Mouse (Mus musculus): ENCODE data around the gene Msmo1.

GRCm38 (mm10) chr8:64767047-64767446 is 33.5 kb upstream of the Msmo1 start:
- TF ChIP-seq USF2 (conservative IDR thresholded peaks at IDR 0.05; ENCODE audit: low read depth, low read length) (no peak), CTCF (conservative IDR thresholded peaks at IDR 0.05 in 1 of 2, IDR thresholded peaks at IDR 0.05 in 1 of 2; ENCODE audit: low read depth in 2 of 2, low read length in 2 of 2) (no peak), UBTF (IDR thresholded peaks at IDR 0.05; ENCODE audit: low read depth, low read length) (no peak), MAX (IDR thresholded peaks at IDR 0.05; ENCODE audit: low read length) (no peak), JUN (IDR thresholded peaks at IDR 0.05; ENCODE audit: insufficient read depth, low read depth, low read length) (no peak), HCFC1 (IDR thresholded peaks at IDR 0.05; ENCODE audit: low read depth, low read length) (no peak)

Data from CH12.LX (cell line).